In the genomic region with DNA sequence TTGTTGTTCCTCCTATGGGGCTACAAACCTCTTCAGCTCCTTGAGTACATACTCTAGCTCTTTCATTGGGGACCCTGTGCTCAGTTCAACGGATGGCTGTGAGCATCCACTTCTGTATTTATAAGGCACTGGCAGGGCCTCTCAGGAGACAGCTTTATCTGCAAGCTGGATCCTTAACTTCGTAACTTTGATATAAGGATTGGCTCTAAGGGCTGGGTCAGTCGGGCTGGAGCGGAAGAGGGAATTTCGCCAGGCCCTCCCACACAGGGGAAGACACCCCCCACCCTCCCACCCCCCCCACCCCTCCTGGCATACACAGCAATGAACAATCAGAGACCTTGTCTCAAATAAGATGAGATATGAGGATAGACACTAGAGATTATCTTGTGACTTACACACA, we compare ENCODE assay signal across 8 mouse cellular contexts.
DNase-seq lines count a peak whose midpoint lies in the region; ATAC-seq and TF ChIP-seq lines count a peak whose summit lies in the region.

No protein-coding gene starts in this region.

- no peak for ATAC-seq in forebrain, postnatal 0 days
- ATAC-seq in G1E (ENCODE audit: extremely low read depth, insufficient number of reproducible peaks, low FRiP score, poor library complexity, severe bottlenecking): peak; percentile 83

- no peak overlapping the region for H3K27ac ChIP-seq in forebrain, embryonic 10.5 days
- H3K27ac ChIP-seq in forebrain, postnatal 0 days (ENCODE audit: low read depth, low read length): no peak overlapping the region
- H3K27ac ChIP-seq in embryonic facial prominence, embryonic 10.5 days (replicated peaks): no peak overlapping the region

- H3K9ac ChIP-seq in forebrain, postnatal 0 days: no peak overlapping the region

- H3K4me1 ChIP-seq in forebrain, embryonic 10.5 days: no peaks in the 10 kb centered on the region
- H3K4me1 ChIP-seq in forebrain, postnatal 0 days (ENCODE audit: insufficient read depth): no peaks in the 10 kb centered on the region
- H3K4me1 ChIP-seq in G1E (ENCODE audit: insufficient read depth, low read depth, low read length): no peaks in the 10 kb centered on the region
- H3K4me1 ChIP-seq in embryonic facial prominence, embryonic 10.5 days: no peaks in the 10 kb centered on the region

- no peak overlapping the region for H3K4me3 ChIP-seq in forebrain, embryonic 10.5 days
- H3K4me3 ChIP-seq in forebrain, postnatal 0 days (ENCODE audit: low read depth, low read length): no peak overlapping the region
- no peak overlapping the region for H3K4me3 ChIP-seq in G1E (ENCODE audit: low read depth, low read length)
- H3K4me3 ChIP-seq in embryonic facial prominence, embryonic 10.5 days: no peak overlapping the region

- no peaks in the 10 kb centered on the region for H3K9me3 ChIP-seq in forebrain, embryonic 10.5 days
- no peaks in the 10 kb centered on the region for H3K9me3 ChIP-seq in forebrain, postnatal 0 days (ENCODE audit: low read length)
- H3K9me3 ChIP-seq in G1E (replicated peaks): no peaks in the 10 kb centered on the region
- H3K9me3 ChIP-seq in embryonic facial prominence, embryonic 10.5 days: no peaks in the 10 kb centered on the region

- no peaks in the 10 kb centered on the region for H3K27me3 ChIP-seq in forebrain, embryonic 10.5 days (ENCODE audit: poor library complexity, severe bottlenecking)
- no peaks in the 10 kb centered on the region for H3K27me3 ChIP-seq in forebrain, postnatal 0 days (ENCODE audit: insufficient read depth, low read length)
- no peaks in the 10 kb centered on the region for H3K27me3 ChIP-seq in G1E (ENCODE audit: insufficient read depth, low read length)
- no peaks in the 10 kb centered on the region for H3K27me3 ChIP-seq in embryonic facial prominence, embryonic 10.5 days (replicated peaks; ENCODE audit: low read depth, poor library complexity, severe bottlenecking)

- TF ChIP-seq CTCF in forebrain, postnatal 0 days (IDR thresholded peaks at IDR 0.05; ENCODE audit: low read depth): no peak
- no peak for TF ChIP-seq CTCF in G1E (IDR thresholded peaks at IDR 0.05; ENCODE audit: low read depth, low read length)

- DNase-seq in forebrain, embryonic 10.5 days (ENCODE audit: extremely low spot score, low spot score): peak; percentile 41
- no peak for DNase-seq in forebrain, postnatal 0 days
- DNase-seq in lung, postnatal 14 days: peak; percentile 18
- DNase-seq in lung, adult 18-20 months: no peak
- DNase-seq in G1E (ENCODE audit: low spot score): no peak
- peak; percentile 70 for DNase-seq in embryonic facial prominence, embryonic 10.5 days (ENCODE audit: low spot score)
- peak; percentile 94 for DNase-seq in mesoderm, embryonic 11.5 days (ENCODE audit: low read depth, low spot score)
- no peak for DNase-seq in layer of hippocampus, adult 9-10 months (ENCODE audit: low spot score)

- no peak overlapping the region for H3K4me2 ChIP-seq in forebrain, postnatal 0 days (ENCODE audit: low read depth)

- H3K36me3 ChIP-seq in forebrain, embryonic 10.5 days (replicated peaks): no peaks in the 10 kb centered on the region
- no peaks in the 10 kb centered on the region for H3K36me3 ChIP-seq in forebrain, postnatal 0 days (ENCODE audit: insufficient read depth)
- H3K36me3 ChIP-seq in G1E (replicated peaks): no peaks in the 10 kb centered on the region
- no peaks in the 10 kb centered on the region for H3K36me3 ChIP-seq in embryonic facial prominence, embryonic 10.5 days (replicated peaks)

- 80% methylated on average over 5 of the region's 5 CpGs for WGBS in forebrain, embryonic 10.5 days
- 87% methylated on average over 5 of the region's 5 CpGs for WGBS in forebrain, postnatal 0 days
- WGBS in embryonic facial prominence, embryonic 10.5 days: 81% methylated on average over 5 of the region's 5 CpGs

Comparison
In these comparisons a context has a peak if more than half of its experiments do, and no peak if none do; other contexts are left out.
1. DNase-seq: peak in forebrain, embryonic 10.5 days (single experiment), lung, postnatal 14 days (single experiment), embryonic facial prominence, embryonic 10.5 days (single experiment) and mesoderm, embryonic 11.5 days (single experiment); none in forebrain, postnatal 0 days (single experiment), lung, adult 18-20 months (0 of 2), G1E (single experiment) and layer of hippocampus, adult 9-10 months (single experiment).